Mouse (Mus musculus): Measurements from ENCODE around the gene Eefsec.

The Eefsec gene

DNA sequence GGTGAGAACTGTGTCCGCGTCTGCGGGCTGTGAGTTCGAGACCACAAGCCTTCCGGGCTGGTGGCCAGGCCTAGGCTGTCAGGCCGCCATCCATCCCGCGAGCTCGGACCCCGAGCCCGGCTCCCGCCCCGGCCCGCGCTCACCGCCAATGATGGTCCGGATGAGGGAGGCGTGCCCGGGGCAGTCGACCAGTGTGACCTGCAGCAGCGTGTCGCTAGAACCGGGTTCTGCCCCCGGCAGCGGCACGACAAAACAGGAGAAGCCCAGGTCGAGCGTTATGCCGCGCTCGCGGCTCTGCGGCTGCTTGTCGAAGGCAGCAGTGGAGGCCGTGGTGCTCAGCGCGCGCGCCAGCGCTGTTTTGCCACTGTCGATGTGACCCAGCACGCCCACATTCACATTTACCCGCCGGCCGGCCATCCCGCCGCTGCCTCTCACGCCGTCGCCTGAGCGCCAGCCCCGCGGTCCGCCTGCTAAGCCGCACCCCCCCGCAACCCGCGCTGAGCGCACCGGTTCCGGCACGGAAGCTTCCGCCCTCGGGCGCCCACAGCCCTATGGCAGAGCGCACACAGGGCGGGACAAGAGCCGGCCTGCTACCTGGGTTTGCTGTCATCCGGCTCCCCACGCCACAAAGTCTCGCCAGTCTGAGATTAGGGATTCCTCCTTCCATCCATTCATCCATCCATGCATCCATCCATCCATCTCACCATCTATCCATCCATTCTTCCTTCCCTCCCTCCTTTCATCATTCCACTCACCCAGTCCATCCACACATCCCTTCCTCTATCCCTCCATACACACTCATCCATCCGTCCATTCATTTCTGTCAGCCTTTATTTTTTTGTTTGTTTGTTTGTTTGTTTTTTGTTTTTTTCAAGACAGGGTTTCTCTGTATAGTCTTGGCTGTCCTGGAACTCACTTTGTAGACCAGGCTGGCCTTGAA is at the start of gene Eefsec:
TSS of gene Eefsec (minus strand) at position 477 of the 940 bp plus-strand sequence.
- DNase-seq (ENCODE audit: low read depth in 1 of 2, low spot score in 2 of 2) = peak; percentile 35 to 74

DNA sequence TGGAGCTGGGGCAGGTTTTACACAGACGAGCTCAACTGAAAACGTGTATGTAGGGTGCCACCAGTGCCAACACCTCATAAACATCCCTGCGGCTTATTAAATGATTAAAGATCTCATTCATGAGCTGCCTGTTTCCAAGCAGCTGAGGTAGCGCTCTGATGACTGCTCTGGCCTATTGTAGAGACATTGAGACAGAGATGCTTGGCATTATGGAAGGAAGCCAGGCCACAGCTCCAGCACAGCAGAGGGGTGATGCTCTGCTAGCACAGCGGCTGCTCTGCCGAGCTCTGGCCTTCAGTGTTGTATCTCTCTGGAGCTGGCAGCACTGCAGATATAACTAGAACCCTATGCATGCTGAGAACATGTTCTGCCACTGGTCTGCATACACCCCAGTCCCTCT is 47.4 kb upstream of the Eefsec start:
- DNase-seq (ENCODE audit: low read depth in 1 of 2, low spot score in 2 of 2) = no peak

- no peak for DNase-seq (ENCODE audit: low read depth in 1 of 2, low spot score in 2 of 2)
Measured at GRCm38 (mm10) chr6:88490629-88491354, 44.5 kb upstream of the Eefsec start.

- no peak for DNase-seq (ENCODE audit: low read depth in 1 of 2, low spot score in 2 of 2)
Measured at GRCm38 (mm10) chr6:88489834-88490233, 43.5 kb upstream of the Eefsec start.

DNA sequence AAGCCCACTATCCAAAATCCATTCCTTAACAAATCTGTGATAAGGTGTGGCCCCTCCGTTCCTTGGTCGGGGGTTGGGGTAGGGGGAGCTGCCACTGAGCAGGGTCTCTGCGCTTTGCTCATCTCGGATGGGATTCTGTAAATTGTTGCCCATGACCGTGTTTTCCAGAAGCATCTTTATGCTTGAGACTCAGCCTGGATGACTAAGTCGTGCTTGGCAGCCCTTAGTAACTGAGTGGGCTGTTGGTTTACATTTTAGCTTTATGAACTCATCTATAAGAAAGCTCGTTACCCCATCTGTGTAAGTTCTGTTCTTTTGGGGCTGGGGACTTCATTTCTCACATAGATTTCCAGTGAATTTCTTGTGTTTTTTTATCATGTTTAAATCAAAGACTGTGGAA is 42.7 kb upstream of the Eefsec start:
- no peak for DNase-seq (ENCODE audit: low read depth in 1 of 2, low spot score in 2 of 2)

DNA sequence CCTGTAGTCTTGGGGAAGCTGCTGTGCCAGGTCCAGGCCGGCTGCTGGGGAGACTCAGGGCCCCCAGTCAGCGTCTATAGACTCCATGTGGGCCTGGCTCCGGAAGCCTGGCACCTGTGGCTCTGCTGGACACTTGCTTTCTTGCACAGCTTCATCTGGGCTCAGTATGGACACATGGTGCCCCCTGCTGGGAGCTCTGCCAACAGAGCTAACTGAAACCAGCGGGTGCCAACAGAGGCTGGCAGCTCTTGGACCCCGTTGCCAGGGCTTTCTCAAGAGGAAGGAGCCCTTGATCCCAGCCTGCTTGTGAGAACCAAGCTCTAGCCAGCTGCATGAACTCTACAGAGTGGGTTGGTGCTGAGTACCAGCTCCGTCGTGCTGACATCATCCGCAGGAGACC is 40.6 kb upstream of the Eefsec start:
- DNase-seq (ENCODE audit: low read depth in 1 of 2, low spot score in 2 of 2) = no peak

DNA sequence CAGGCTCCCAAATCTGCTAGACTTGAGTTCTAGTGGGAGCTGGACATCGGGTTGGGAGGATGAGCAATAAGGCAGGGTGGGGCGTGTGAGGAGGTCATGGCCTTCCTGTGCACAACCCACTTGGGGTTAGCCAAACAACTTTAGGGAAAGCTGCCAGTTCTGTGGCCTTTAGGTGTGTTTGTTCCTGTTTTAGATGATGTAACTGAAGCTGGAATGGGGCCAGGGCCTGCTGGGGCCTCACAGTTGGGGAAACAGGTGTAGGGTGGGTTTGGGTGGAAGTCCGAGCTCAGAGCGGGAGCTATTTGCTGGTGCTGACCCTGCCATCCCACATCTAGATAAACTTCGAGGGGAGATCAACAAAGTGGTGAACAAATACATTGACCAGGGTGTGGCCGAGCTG is 39.0 kb upstream of the Eefsec start:
- no peak for DNase-seq (ENCODE audit: low read depth in 1 of 2, low spot score in 2 of 2)

DNA sequence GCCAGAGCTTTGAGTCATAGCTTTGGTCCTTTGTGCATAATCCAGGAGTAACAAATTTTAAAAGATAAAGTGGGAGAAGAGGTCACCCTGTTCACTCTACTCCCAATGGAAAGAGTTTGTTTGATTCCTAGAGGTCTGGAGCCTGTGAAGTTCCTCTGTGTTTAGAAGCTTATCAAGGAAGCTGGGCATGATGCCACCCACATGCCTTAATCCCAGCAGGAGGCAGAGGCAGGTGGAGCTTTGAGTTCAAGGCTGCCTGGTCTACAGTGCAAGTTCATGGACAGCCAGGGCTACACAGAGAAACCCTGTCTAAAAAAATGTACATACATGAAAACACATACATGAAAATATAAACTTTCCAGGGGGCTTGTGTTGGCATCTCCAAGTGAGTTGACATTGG is 37.6 kb upstream of the Eefsec start:
- DNase-seq (ENCODE audit: low read depth in 1 of 2, low spot score in 2 of 2) = no peak

- no peak for DNase-seq (ENCODE audit: low read depth in 1 of 2, low spot score in 2 of 2)
Measured at GRCm38 (mm10) chr6:88483111-88483510, 36.8 kb upstream of the Eefsec start.

DNA sequence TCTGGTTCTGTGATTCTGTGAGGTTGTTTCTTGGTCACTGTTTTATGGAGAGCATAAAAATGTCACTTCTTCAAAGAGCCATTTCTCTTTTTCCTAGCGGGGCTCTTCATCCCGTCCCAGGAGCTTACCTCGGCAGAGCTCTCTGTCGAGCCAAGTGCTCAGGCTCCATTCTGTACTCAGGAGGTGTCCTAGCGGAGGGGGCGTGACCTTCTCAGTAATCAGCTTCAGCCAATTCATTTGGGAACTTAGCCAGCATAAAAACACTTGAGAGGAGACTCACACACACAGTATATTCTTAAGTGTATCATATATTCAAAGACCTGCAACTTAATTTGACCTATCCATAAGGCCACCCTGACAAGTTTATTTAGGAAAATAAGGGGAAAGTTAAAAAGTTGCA is 34.1 kb upstream of the Eefsec start:
- DNase-seq (ENCODE audit: low read depth in 1 of 2, low spot score in 2 of 2) = no peak

DNA sequence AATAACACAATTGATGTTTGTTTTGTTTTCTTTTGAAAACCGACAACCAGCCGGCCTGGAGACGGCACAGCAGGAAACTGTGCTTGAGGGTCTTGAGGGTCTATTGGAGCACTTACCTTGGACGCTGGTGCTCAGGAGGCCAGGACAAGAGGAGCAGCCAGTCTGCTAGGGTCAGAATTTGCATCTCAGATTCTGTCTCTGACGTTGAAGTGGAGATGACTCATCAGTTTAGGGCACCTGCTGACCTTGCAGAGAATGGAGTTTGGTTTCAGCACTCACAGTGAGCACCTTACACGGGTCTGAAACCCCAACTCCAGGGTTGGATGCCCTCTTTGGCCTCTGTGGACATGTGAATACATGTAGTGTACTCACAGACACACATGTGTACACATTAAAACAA is 23.5 kb upstream of the Eefsec start:
- no peak for DNase-seq (ENCODE audit: low read depth in 1 of 2, low spot score in 2 of 2)

GRCm38 (mm10) chr6:88465181-88465920 is 19.0 kb upstream of the Eefsec start, which contains the start of gene Ruvbl1:
Gene Ruvbl1, plus strand, starts transcription at chr6:88465409.
- peak; percentile 75 to 86 for DNase-seq (ENCODE audit: low read depth in 1 of 2, low spot score in 2 of 2)

DNA sequence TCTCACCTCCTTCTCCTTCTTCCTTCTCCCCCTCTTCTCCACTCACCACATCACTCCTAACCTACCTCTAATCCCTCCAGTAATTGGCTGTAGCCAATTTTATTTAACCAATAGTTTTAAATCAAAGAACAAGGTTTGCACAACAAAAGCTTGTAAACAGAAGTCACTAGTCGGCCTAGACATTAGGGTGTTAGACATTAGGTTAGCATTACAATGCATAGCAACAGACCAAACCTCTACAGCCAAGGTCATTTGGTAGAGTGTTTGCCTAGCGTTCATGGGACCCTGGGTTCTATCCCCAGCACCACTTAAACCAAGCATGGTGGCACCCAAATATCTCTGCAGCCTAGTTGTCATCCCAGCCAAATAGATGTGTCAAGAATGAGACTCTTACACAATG is 8.2 kb upstream of the Eefsec start:
- DNase-seq (ENCODE audit: low read depth in 1 of 2, low spot score in 2 of 2) = no peak

GRCm38 (mm10) chr6:88447454-88447853 is 1.1 kb upstream of the Eefsec start:
- DNase-seq (ENCODE audit: low read depth in 1 of 2, low spot score in 2 of 2) = no peak

DNA sequence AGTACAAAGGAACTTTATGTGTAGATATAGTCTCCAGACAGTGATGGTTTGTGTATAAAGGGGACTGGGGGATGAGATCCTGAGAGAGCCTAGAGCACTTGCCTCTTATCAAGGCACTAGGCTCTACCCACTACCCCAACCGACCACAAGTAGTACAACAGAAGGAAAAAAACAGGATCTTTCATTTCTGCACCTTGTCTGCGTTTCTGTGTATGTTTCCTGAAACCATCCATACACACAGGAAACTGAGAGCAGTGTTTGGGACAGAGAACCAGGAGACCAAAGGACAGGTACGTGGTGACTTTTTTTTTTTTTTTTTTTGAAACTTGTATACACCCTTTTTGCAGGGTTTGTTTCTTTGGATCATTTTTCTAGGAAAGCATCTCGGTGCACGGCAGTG is 678 bp downstream of the Eefsec start:
- no peak for DNase-seq (ENCODE audit: low read depth in 1 of 2, low spot score in 2 of 2)

DNA sequence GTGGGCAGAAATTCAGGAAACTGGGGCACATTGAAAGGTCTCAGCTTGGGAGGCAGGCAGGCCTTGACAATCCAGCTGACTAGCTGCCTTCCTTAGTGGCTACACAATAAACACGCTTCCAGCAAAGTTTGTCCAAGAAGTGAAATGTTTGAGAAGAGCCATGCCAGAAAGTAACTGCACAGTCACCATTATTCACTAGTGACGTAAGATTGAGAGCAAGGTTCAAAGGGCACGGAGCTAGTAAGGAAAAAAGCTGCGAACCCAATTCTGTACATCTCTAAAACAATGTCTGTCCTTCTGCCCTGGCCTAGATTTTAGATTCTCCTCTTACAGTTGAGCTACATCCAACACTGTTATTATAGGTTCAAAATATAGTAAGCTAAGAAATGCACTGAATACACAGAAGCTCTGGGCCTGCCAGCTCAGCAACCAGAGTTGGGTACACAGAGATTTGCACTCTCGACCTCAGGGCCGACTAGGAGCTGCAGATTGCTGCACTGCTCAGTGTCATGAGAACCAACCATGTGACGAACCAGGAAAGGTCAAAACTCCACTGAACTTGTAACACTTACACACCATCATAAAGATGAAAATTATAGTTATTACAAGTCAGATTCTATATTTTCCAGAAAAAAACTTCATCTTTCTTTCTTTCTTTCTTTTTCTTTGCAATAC is 2.1 kb downstream of the Eefsec start:
- DNase-seq (ENCODE audit: low read depth in 1 of 2, low spot score in 2 of 2) = no peak

- DNase-seq (ENCODE audit: low read depth in 1 of 2, low spot score in 2 of 2) = no peak
Measured at GRCm38 (mm10) chr6:88443446-88443845, 2.9 kb downstream of the Eefsec start.

GRCm38 (mm10) chr6:88442551-88442950 is 3.8 kb downstream of the Eefsec start:
- DNase-seq (ENCODE audit: low read depth in 1 of 2, low spot score in 2 of 2) = no peak

- no peak for DNase-seq (ENCODE audit: low read depth in 1 of 2, low spot score in 2 of 2)
Measured at GRCm38 (mm10) chr6:88439056-88439455, 7.3 kb downstream of the Eefsec start.

DNA sequence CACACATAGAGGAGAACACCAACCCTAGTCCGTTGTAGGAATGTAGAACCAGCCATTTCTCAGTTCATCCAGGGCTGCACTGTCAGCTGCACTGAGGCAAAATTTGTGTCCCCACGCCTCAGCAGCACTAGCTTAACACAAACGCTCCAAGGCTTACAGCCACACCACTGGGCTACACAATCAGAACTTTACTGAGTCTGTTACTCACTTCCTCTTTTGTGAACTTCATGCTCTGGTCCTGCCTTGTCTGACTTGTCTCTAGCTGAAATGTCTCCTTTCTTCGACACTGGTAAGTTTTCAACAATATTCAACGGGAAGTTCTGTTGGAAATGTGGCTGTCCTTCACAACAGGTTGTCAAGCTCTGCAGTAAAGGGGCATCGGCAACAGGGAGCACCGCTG is 10.7 kb downstream of the Eefsec start:
- no peak for DNase-seq (ENCODE audit: low read depth in 1 of 2, low spot score in 2 of 2)

DNA sequence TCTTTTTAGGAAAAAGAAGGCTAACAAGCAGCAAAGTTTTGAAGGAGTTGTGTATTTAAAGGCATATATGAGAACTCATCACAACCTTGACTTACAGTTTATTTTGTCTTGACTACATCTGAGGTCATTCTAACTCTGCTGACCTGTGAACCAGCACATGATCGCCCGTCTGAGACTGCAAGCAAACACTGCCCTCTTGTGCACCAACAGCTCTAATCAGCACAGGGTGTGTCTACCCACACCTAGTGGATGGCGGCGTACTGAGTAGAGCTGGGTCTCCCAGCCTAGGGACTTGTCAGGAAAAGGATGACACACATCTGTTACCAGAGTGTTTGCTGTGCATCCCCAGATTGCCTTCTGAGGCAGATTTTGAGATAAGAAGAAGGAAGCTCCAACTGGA is 15.1 kb downstream of the Eefsec start:
- DNase-seq (ENCODE audit: low read depth in 1 of 2, low spot score in 2 of 2) = no peak

Measured in monocyte, adult 2 months (primary cell).